Mouse (Mus musculus) MEL (cell line): ENCODE results near the gene Xbp1. TPM values are rescaled to one million over a fixed set of nuclear protein-coding genes. Genes with fewer than 3 reads are reported as not detected.

Source experiments
- DNase-seq: peaks from one replicate; pipeline ENCODE4 v3.0.0; 2011; ENCODE audit warnings: low read depth, low spot score
- H3K27ac ChIP-seq: 2 replicates; pipeline ENCODE4 v1.5.1; 2012; ENCODE audit warnings: low read depth, mild to moderate bottlenecking, control low read depth, low read length, moderate library complexity; ENCODE audit not compliant: control insufficient read depth
- H3K27me3 ChIP-seq, 2 experiments: fragments of 150-350 bp in 1 of 2; sonication (generic) in 1 of 2; 2 replicates each; pipeline ENCODE4 v1.6.1; 2012; ENCODE audit warnings: low read length in 2 of 2, mild to moderate bottlenecking in 2 of 2, improper control_type of control experiment in 1 of 2, moderate library complexity in 1 of 2; ENCODE audit not compliant: insufficient read depth in 2 of 2, control insufficient read depth in 1 of 2
- H3K36me3 ChIP-seq, 2 experiments: 2 replicates each; pipeline ENCODE4 v1.6.1; 2012 to 2014; ENCODE audit warnings: low read length in 2 of 2, improper control_type of control experiment in 1 of 2, inconsistent platforms in 1 of 2, mild to moderate bottlenecking in 1 of 2; ENCODE audit not compliant: insufficient read depth in 2 of 2, control insufficient read depth in 1 of 2
- H3K4me1 ChIP-seq, 2 experiments: fragments of 150-350 bp in 1 of 2; sonication (generic) in 1 of 2; 2 replicates each; pipeline ENCODE4 v1.6.1; 2012; ENCODE audit warnings: low read length in 2 of 2, improper control_type of control experiment in 1 of 2, mild to moderate bottlenecking in 1 of 2; ENCODE audit not compliant: insufficient read depth in 2 of 2, control insufficient read depth in 1 of 2
- H3K4me3 ChIP-seq, 2 experiments: fragments of 150-350 bp in 1 of 2; sonication (generic) in 1 of 2; 2 replicates each; pipeline ENCODE4 v1.5.1; 2012; ENCODE audit warnings: low read depth in 2 of 2, low read length in 2 of 2, mild to moderate bottlenecking in 2 of 2, moderate library complexity in 2 of 2, control low read depth in 1 of 2, improper control_type of control experiment in 1 of 2; ENCODE audit not compliant: control insufficient read depth in 1 of 2, insufficient read depth in 1 of 2
- H3K79me2 ChIP-seq: 2 replicates; pipeline ENCODE4 v1.6.1; 2012; ENCODE audit warnings: mild to moderate bottlenecking, low read length, moderate library complexity; ENCODE audit not compliant: control insufficient read depth, poor library complexity, insufficient read depth
- H3K9ac ChIP-seq: 2 replicates; pipeline ENCODE4 v1.6.1; 2012; ENCODE audit warnings: low read depth, mild to moderate bottlenecking, control low read depth, low read length, moderate library complexity; ENCODE audit not compliant: control insufficient read depth, poor library complexity, severe bottlenecking
- H3K9me3 ChIP-seq: fragments of 150-350 bp; sonication (generic); replicated peaks from 2 replicates; pipeline ENCODE4 v1.6.1; 2012; ENCODE audit warnings: mild to moderate bottlenecking, low read length, improper control_type of control experiment, moderate library complexity; ENCODE audit not compliant: insufficient read depth
- BHLHE40 ChIP-seq: IDR thresholded peaks from 2 replicates; pipeline ENCODE4 v1.6.1; 2012; ENCODE audit warnings: low read depth, mild to moderate bottlenecking, inconsistent platforms, low read length, improper control_type of control experiment, borderline replicate concordance
- CHD2 ChIP-seq: IDR thresholded peaks from 2 replicates; pipeline ENCODE4 v1.6.1; 2011; ENCODE audit warnings: low read length, improper control_type of control experiment
- ELF1 ChIP-seq: IDR thresholded peaks from 2 replicates; pipeline ENCODE4 v1.6.1; 2014; ENCODE audit warnings: low read depth, mild to moderate bottlenecking, inconsistent platforms, low read length, improper control_type of control experiment, moderate library complexity
- EP300 ChIP-seq, 2 experiments: IDR thresholded peaks; 2 replicates each; pipeline ENCODE4 v1.6.1; 2011; ENCODE audit warnings: improper control_type of control experiment in 2 of 2, low read length in 2 of 2, low read depth in 1 of 2, mild to moderate bottlenecking in 1 of 2
- ETS1 ChIP-seq: IDR thresholded peaks from 2 replicates; pipeline ENCODE4 v1.6.1; 2012; ENCODE audit warnings: low read depth, mild to moderate bottlenecking, inconsistent platforms, low read length, improper control_type of control experiment, moderate library complexity
- HCFC1 ChIP-seq: IDR thresholded peaks from 2 replicates; pipeline ENCODE4 v1.6.1; 2012; ENCODE audit warnings: low read depth, mild to moderate bottlenecking, inconsistent platforms, low read length, improper control_type of control experiment, moderate library complexity
- JUND ChIP-seq: IDR thresholded peaks from 2 replicates; pipeline ENCODE4 v1.6.1; 2011; ENCODE audit warnings: low read depth, mild to moderate bottlenecking, improper control_type of control experiment, low read length
- MAZ ChIP-seq: IDR thresholded peaks from 2 replicates; pipeline ENCODE4 v1.6.1; 2012; ENCODE audit warnings: low read depth, mild to moderate bottlenecking, inconsistent platforms, low read length, improper control_type of control experiment
- MEF2A ChIP-seq: IDR thresholded peaks from 2 replicates; pipeline ENCODE4 v1.6.1; 2014; ENCODE audit warnings: low read depth, mild to moderate bottlenecking, inconsistent platforms, low read length, improper control_type of control experiment; ENCODE audit not compliant: poor library complexity, insufficient replicate concordance, severe bottlenecking; ENCODE audit errors: extremely low read depth
- MXI1 ChIP-seq: IDR thresholded peaks from 2 replicates; pipeline ENCODE4 v1.6.1; 2011; ENCODE audit warnings: mild to moderate bottlenecking, low read depth, low read length, improper control_type of control experiment
- MYC ChIP-seq: IDR thresholded peaks from 2 replicates; pipeline ENCODE4 v1.6.1; 2011; ENCODE audit warnings: low read depth, mild to moderate bottlenecking, low read length, improper control_type of control experiment, moderate library complexity
- POLR2A ChIP-seq, 2 experiments: IDR thresholded peaks; 2 replicates each; pipeline ENCODE4 v1.6.1; 2011 to 2012; ENCODE audit warnings: low read length in 2 of 2, mild to moderate bottlenecking in 2 of 2, control low read depth in 1 of 2, improper control_type of control experiment in 1 of 2, low read depth in 1 of 2, moderate library complexity in 1 of 2; ENCODE audit not compliant: control insufficient read depth in 1 of 2, insufficient read depth in 1 of 2, poor library complexity in 1 of 2
- SIN3A ChIP-seq: IDR thresholded peaks from 2 replicates; pipeline ENCODE4 v1.6.1; 2012; ENCODE audit warnings: low read length, improper control_type of control experiment, inconsistent platforms
- TAL1 ChIP-seq: IDR thresholded peaks from 2 replicates; pipeline ENCODE4 v1.6.1; 2012; ENCODE audit warnings: mild to moderate bottlenecking, inconsistent platforms, low read length, moderate library complexity, mixed read lengths
- TBP ChIP-seq: IDR thresholded peaks from 2 replicates; pipeline ENCODE4 v1.8.0; 2011; ENCODE audit warnings: low read depth, low read length, improper control_type of control experiment
- USF2 ChIP-seq, 2 experiments: IDR thresholded peaks; 2 replicates each; pipeline ENCODE4 v1.6.1; 2011 to 2012; ENCODE audit warnings: improper control_type of control experiment in 2 of 2, low read length in 2 of 2, borderline replicate concordance in 1 of 2, inconsistent platforms in 1 of 2, low read depth in 1 of 2, mild to moderate bottlenecking in 1 of 2; ENCODE audit not compliant: insufficient read depth in 1 of 2
- polyA plus RNA-seq, 2 experiments: library from polyadenylated mRNA; stranded (reverse) in 1 of 2; unstranded in 1 of 2; fragments of >175 nt in 1 of 2; fragments of >200 nt in 1 of 2; gene quantifications; 2 replicates each; pipeline versions ENCODE4 v1.2.1 to v1.2.4; 2012; ENCODE audit warnings: low replicate concordance in 2 of 2, low read depth in 1 of 2; ENCODE audit not compliant: insufficient read length in 2 of 2, insufficient read depth in 1 of 2, missing spikeins in 1 of 2
- total RNA-seq: library from RNA; depleted of rRNA; stranded (reverse); fragments of 300-350 nt; gene quantifications from 2 replicates; pipeline ENCODE4 v1.2.3, GENCODE M21; 2012

Gene Xbp1
- total and polyA plus RNA-seq, 3 experiments, result 81.8 to 101 TPM; not detected in 1

DNA sequence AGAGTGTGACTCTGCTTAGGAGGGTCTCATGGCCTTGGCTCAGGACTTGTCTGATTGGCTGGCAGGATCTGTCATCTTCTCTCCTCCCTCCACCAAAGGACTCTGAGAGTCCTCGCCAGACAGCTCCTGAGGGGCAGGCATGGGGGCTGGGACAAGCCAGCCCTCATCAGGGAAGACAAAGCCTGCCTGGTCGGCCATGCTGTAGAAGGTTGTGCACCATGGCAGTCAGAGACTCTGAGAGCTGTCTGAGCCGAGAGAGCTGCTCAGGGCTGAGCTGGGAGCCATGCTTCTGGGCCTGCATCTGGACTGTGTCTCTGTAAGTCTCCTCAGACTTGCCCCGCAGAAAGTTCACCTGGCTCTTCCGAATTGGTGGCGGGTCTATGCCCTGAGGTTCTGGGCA lies 43.4 kb downstream of the Xbp1 start:
- Histone ChIP-seq H3K4me3 (no peak overlapping the region), H3K27me3 (no peaks in the 10 kb centered on the region), H3K4me1 (peaks cover 24 to 47% of the 10 kb centered on the region in 2 experiments), H3K79me2 (no peaks in the 10 kb centered on the region), H3K36me3 (peaks cover 0 to 38% of the 10 kb centered on the region in 2 experiments; a peak in 2 of 4 replicates), H3K9me3 (no peaks in the 10 kb centered on the region), H3K9ac (no peak overlapping the region), H3K27ac (no peak overlapping the region)
- no peak for TF ChIP-seq MXI1
- no peak for TF ChIP-seq HCFC1
- no peak for TF ChIP-seq JUND
- no peak for TF ChIP-seq MYC
- TF ChIP-seq USF2 (IDR thresholded peaks at IDR 0.05; ENCODE audit: borderline replicate concordance in 1 of 2, insufficient read depth in 1 of 2, low read depth in 1 of 2, low read length in 2 of 2), result no peak
- no peak for TF ChIP-seq ETS1
- no peak for TF ChIP-seq TAL1
- no peak for TF ChIP-seq EP300 (IDR thresholded peaks at IDR 0.05; ENCODE audit: low read depth in 1 of 2, low read length in 2 of 2)
- no peak for TF ChIP-seq POLR2A (IDR thresholded peaks at IDR 0.05; ENCODE audit: control insufficient read depth in 1 of 2, insufficient read depth in 1 of 2, low read depth in 1 of 2, low read length in 2 of 2, poor library complexity in 1 of 2)
- TF ChIP-seq TBP, result no peak
- no peak for DNase-seq

DNA sequence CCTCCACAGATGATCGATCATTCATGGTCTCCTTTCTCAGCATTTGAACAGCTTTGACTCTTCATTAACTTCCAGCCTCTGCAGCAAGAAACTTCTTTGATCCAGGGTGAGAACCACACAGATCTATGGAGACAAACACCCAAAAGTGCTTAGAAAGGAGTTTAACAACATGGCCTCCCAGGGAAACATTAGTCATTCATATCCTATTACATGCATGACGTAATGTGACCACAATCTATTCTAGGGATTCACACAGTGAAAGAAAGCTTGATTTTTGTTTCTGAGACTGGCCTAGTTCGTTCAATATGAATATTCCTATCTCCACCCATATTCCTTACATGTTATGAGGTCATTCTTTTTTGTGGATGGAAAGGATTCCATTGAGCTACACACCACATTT lies 45.1 kb downstream of the Xbp1 start:
- TF ChIP-seq TBP (no peak), MEF2A (no peak), TAL1 (no peak), SIN3A (no peak), MAZ (no peak), BHLHE40 (no peak), CHD2 (no peak), ETS1 (no peak), ELF1 (no peak)
- Histone ChIP-seq H3K4me1 (peaks cover 26 to 52% of the 10 kb centered on the region in 2 experiments), H3K9ac (no peak overlapping the region), H3K9me3 (no peaks in the 10 kb centered on the region), H3K27ac (no peak overlapping the region), H3K4me3 (no peak overlapping the region), H3K27me3 (no peaks in the 10 kb centered on the region), H3K36me3 (peaks cover 0 to 40% of the 10 kb centered on the region in 2 experiments; a peak in 2 of 4 replicates), H3K79me2 (no peaks in the 10 kb centered on the region)
- DNase-seq, result no peak
